Mouse (Mus musculus): ENCODE data around the gene Fbxw11.
"Not testable (repeated sequence)": the region's sequence is repeated elsewhere in the genome, so short reads cannot be mapped to it uniquely, and the experiment has no call there.

Fbxw11 gene

GRCm38 (mm10) chr11:32671480-32671879 is 29.0 kb downstream of the Fbxw11 start:
- DNase-seq (ENCODE audit: low read depth, low spot score), result peak; percentile 18

- no peak for DNase-seq (ENCODE audit: low read depth, low spot score)
Measured at GRCm38 (mm10) chr11:32676777-32677176, 34.3 kb downstream of the Fbxw11 start.

GRCm38 (mm10) chr11:32677811-32678210 is 35.3 kb downstream of the Fbxw11 start:
- no peak for DNase-seq (ENCODE audit: low read depth, low spot score)

- not testable (repeated sequence) for DNase-seq (ENCODE audit: low read depth, low spot score)
Measured at GRCm38 (mm10) chr11:32679091-32679490, 36.6 kb downstream of the Fbxw11 start.

- DNase-seq (ENCODE audit: low read depth, low spot score), result no peak
Measured at GRCm38 (mm10) chr11:32680014-32680413, 37.5 kb downstream of the Fbxw11 start.

GRCm38 (mm10) chr11:32681192-32681795 is 38.8 kb downstream of the Fbxw11 start:
- DNase-seq (ENCODE audit: low read depth, low spot score), result no peak

GRCm38 (mm10) chr11:32682335-32683102 is 40.0 kb downstream of the Fbxw11 start:
- DNase-seq (ENCODE audit: low read depth, low spot score), result no peak

GRCm38 (mm10) chr11:32684690-32685254 is 42.2 kb downstream of the Fbxw11 start:
- no peak for DNase-seq (ENCODE audit: low read depth, low spot score)

- DNase-seq (ENCODE audit: low read depth, low spot score), result no peak
Measured at GRCm38 (mm10) chr11:32688245-32688855, 45.8 kb downstream of the Fbxw11 start.

- DNase-seq (ENCODE audit: low read depth, low spot score), result no peak
Measured at GRCm38 (mm10) chr11:32689510-32689909, 47.0 kb downstream of the Fbxw11 start.

- no peak for DNase-seq (ENCODE audit: low read depth, low spot score)
Measured at GRCm38 (mm10) chr11:32692834-32693233, 50.3 kb downstream of the Fbxw11 start.

- DNase-seq (ENCODE audit: low read depth, low spot score), result no peak
Measured at GRCm38 (mm10) chr11:32693431-32694141, 51.1 kb downstream of the Fbxw11 start.

- not testable (repeated sequence) for DNase-seq (ENCODE audit: low read depth, low spot score)
Measured at GRCm38 (mm10) chr11:32694322-32695003, 51.9 kb downstream of the Fbxw11 start.

- no peak for DNase-seq (ENCODE audit: low read depth, low spot score)
Measured at GRCm38 (mm10) chr11:32696446-32697090, 54.0 kb downstream of the Fbxw11 start.

GRCm38 (mm10) chr11:32697695-32698094 is 55.2 kb downstream of the Fbxw11 start:
- no peak for DNase-seq (ENCODE audit: low read depth, low spot score)

- DNase-seq (ENCODE audit: low read depth, low spot score), result no peak
Measured at GRCm38 (mm10) chr11:32699913-32700493, 57.5 kb downstream of the Fbxw11 start.

- no peak for DNase-seq (ENCODE audit: low read depth, low spot score)
Measured at GRCm38 (mm10) chr11:32701566-32701965, 59.0 kb downstream of the Fbxw11 start.

GRCm38 (mm10) chr11:32704241-32704890 is 61.8 kb downstream of the Fbxw11 start:
- no peak for DNase-seq (ENCODE audit: low read depth, low spot score)

- DNase-seq (ENCODE audit: low read depth, low spot score), result no peak
Measured at GRCm38 (mm10) chr11:32706406-32706993, 64.0 kb downstream of the Fbxw11 start.

Measured in CD4-positive helper T cell, adult 2 months (primary cell).